Mouse (Mus musculus) large intestine, adult 2 months (tissue): ENCODE results near the gene Adra1b. TPM values are rescaled to one million over a fixed set of nuclear protein-coding genes. Genes with fewer than 3 reads are reported as not detected.

Source experiments
- DNase-seq: peaks from one replicate; pipeline ENCODE4 v3.0.0-alpha.2; 2012; ENCODE audit warnings: low read depth, low spot score
- WGBS: fragments of 180-500 bp; shearing (Covaris S2); methylation state at CpG from one replicate; pipeline ENCODE4 v1.1.7; 2018; 5-methylcytosine and 5-hydroxymethylcytosine counted together
- polyA plus RNA-seq: library from polyadenylated mRNA; depleted of rRNA; stranded (reverse); fragments of >200 nt; gene quantifications from 2 replicates; pipeline ENCODE4 v1.2.3, GENCODE M21; 2012

Adra1b gene
- polyA plus RNA-seq, 1 experiment: 0.52 TPM

GRCm38 (mm10) chr11:43903351-43903750 lies 2.3 kb upstream of the Adra1b start:
- no peak for DNase-seq
- 59% methylated on average over 10 of the region's 10 CpGs for WGBS

DNA sequence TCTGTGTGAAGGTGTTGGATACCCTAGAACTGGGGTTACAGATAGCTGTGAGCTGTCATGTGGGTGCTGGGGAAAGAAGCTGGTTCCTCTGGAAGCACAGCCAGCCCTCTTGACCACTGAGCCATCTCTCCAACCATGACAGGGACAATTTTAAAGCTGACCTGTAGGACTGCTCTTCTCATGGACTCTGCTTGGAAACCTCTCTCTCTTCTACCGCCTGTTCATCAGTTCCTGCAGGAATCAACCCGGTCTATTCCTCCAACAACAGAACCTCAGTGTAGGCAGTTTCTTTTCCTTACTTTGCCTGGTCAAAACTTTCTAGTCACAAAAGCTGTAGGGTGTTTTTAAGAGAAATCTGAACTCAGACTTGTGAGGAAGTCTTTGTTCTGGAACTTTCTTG lies 1.3 kb downstream of the Adra1b start:
- no peak for DNase-seq
- 93% methylated on average over 2 of the region's 2 CpGs for WGBS

GRCm38 (mm10) chr11:43895323-43895722 lies 5.7 kb downstream of the Adra1b start:
- no peak for DNase-seq
- WGBS: 64% methylated on average over 2 of the region's 2 CpGs

DNA sequence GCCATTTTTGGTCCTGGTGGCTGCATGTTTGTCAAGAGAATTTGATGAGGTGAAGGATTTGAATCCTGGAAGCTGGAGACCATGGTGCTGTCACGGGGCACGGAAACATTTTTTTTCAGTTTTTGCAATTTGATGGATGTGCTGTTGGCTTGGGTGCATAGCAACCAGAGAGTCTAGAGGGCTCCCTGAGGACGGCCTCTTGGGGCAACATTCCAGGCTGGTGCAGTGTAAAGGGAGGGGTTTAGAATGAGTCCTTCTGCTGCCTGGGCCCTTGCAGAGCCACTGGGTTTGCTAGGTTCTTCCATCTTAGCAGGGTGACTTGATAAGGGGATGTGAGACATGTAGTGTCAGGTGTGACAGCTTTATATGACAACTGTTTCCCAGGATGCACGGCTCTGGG lies 8.5 kb downstream of the Adra1b start:
- WGBS: 65% methylated on average over 4 of the region's 4 CpGs
- no peak for DNase-seq

DNA sequence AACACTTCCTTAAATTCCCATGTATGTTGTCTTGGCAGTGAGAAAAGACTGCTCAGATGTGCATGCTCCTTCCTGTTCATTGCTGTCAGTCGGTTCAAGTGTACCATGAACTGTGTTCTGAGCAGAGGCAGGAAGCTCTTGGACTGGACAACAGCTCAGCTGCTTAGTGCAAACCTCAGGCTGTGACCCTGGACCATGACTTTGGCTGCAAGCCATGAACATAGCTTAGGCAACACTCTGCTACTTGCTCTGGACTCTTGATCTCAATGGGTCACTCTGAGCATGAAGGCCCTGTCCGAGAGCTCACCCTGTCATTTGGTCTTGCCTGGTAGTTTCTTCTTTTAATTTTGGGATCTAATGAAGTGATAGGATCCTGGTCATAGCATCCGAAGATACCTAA lies 9.6 kb downstream of the Adra1b start:
- no peak for DNase-seq
- WGBS: 83% methylated on average over 3 of the region's 3 CpGs

GRCm38 (mm10) chr11:43889208-43889915 lies 11.6 kb downstream of the Adra1b start:
- DNase-seq: no peak
- WGBS: 53% methylated on average over 8 of the region's 8 CpGs

- no peak for DNase-seq
Observed at GRCm38 (mm10) chr11:43888736-43889135, 12.3 kb downstream of the Adra1b start.

GRCm38 (mm10) chr11:43887597-43887996 lies 13.4 kb downstream of the Adra1b start:
- DNase-seq: no peak

More at GRCm38 (mm10) chr11:43888736-43889135, 12.3 kb downstream of the Adra1b start:
- WGBS: 71% methylated on average over 8 of the region's 8 CpGs

DNA sequence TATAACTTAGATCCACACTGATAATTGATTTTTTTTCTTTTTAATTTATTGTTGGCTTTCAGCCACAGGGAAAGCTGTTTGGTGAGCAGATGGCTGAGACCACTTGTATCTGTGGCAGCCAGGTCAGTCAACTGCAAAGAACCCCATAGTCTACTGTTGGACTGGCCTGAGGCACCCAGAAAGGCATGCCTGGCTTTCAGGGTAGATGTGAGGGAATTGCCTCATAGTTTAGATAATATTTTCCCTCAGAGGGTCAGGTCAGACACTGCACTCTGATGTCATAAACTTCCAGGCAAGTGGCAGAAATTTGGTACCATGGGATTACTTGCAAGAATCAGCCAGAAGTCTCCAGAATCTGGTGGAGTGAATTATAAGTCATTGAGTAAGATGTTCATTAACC lies 16.5 kb downstream of the Adra1b start:
- no peak for DNase-seq

- 87% methylated on average over 5 of the region's 5 CpGs for WGBS
Observed at GRCm38 (mm10) chr11:43883641-43884181, 17.3 kb downstream of the Adra1b start.

GRCm38 (mm10) chr11:43877211-43877610 lies 23.8 kb downstream of the Adra1b start:
- no peak for DNase-seq
- 71% methylated on average over 5 of the region's 5 CpGs for WGBS

More at GRCm38 (mm10) chr11:43883641-43884181, 17.3 kb downstream of the Adra1b start:
- no peak for DNase-seq

DNA sequence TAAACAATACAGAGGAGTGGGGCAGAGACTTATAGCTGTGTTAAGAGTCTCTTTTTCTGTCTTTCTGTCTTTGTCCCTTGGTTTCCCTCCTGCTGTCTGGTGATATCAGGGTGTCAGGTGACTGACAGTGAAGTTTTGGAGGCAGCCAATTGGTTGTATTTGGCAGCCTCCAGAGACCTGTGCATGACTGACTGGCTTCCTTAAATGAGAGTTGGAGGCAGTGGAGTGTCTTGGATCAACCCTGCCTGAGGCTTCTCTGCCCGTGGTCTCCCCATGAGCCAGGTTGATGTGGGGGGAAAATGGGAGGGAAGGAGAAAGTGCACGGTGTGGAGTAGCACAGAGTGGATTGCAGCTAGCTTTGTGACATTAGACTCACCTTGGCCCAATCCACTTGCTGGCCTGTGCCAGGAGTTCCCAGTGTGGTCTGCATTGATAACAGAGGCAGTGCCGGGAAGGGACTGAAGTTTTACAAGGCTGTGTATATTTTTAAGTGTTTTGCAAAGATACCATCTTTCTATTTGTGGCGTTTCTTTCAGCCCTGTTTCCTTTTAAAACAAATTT lies 33.2 kb downstream of the Adra1b start:
- DNase-seq: no peak
- WGBS: 55% methylated on average over 4 of the region's 4 CpGs

- DNase-seq: no peak
- 70% methylated on average over 6 of the region's 6 CpGs for WGBS
Observed at GRCm38 (mm10) chr11:43865298-43866165, 35.5 kb downstream of the Adra1b start.

DNA sequence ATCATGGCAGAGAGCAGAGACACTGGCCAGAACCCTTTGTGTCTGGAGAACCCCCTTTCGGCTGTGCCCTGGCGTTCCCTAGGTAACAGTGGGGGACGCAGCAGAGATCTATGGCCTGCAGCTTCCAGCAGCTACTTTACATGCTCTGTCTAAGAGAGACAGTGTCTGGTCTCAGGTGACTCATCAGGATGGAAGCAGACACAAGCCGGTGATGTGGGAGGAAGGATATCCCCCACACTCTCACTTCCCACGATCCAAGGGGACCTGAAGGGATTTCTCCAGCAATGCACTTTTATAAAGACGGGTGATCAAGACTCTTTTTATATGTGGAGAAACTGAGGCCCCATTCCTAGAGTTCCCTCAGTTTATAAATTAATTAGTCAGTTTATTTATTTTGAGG lies 48.0 kb downstream of the Adra1b start:
- 67% methylated on average over 6 of the region's 6 CpGs for whole genome bisulfite sequencing
- no peak for DNase-seq

GRCm38 (mm10) chr11:43848056-43848455 lies 53.0 kb downstream of the Adra1b start:
- no peak for DNase-seq
- 75% methylated on average over 4 of the region's 4 CpGs for WGBS

GRCm38 (mm10) chr11:43841596-43841995 lies 59.4 kb downstream of the Adra1b start:
- 72% methylated on average over 10 of the region's 10 CpGs for WGBS

GRCm38 (mm10) chr11:43840491-43840890 lies 60.5 kb downstream of the Adra1b start:
- WGBS: 49% methylated on average over 6 of the region's 6 CpGs
- no peak for DNase-seq

More at GRCm38 (mm10) chr11:43841596-43841995, 59.4 kb downstream of the Adra1b start:
- no peak for DNase-seq

- DNase-seq: peak; percentile 3
- WGBS: 5% methylated on average over 68 of the region's 68 CpGs
Observed at GRCm38 (mm10) chr11:43835880-43836740, 64.9 kb downstream of the Adra1b start.

- WGBS: 95% methylated on average over 15 of the region's 15 CpGs
- no peak for DNase-seq
Observed at GRCm38 (mm10) chr11:43835456-43835855, 65.6 kb downstream of the Adra1b start.
